Mouse (Mus musculus) liver, embryonic 13.5 days (tissue): ENCODE results near the gene Med15. TPM values are rescaled to one million over a fixed set of nuclear protein-coding genes. Genes with fewer than 3 reads are reported as not detected.
"Not testable (repeated sequence)": the region's sequence is repeated elsewhere in the genome, so short reads cannot be mapped to it uniquely, and the experiment has no call there.

Experiments used
- ATAC-seq: fragments of 200-750 bp; cut with Nextera tagmentation; 2 replicates; pipeline ENCODE4 v1.8.0; 2017; ENCODE audit warnings: low read depth, mild to moderate bottlenecking, moderate number of reproducible peaks, moderate library complexity
- DNase-seq: peaks from one replicate; pipeline ENCODE4 v3.0.0; 2022
- H3K27ac ChIP-seq: fragments of 300-500 bp; sonication (generic); 2 replicates; pipeline ENCODE4 v1.5.1; 2015; ENCODE audit warnings: moderate library complexity, mild to moderate bottlenecking, inconsistent platforms
- H3K27me3 ChIP-seq: fragments of 300-500 bp; sonication (generic); 2 replicates; pipeline ENCODE4 v1.6.1; 2015; ENCODE audit warnings: mild to moderate bottlenecking, inconsistent platforms
- H3K36me3 ChIP-seq: fragments of 300-500 bp; sonication (generic); 2 replicates; pipeline ENCODE4 v1.6.1; 2015; ENCODE audit warnings: mild to moderate bottlenecking, inconsistent platforms
- H3K4me1 ChIP-seq: fragments of 300-500 bp; sonication (generic); replicated peaks from 2 replicates; pipeline ENCODE4 v1.6.1; 2015; ENCODE audit warnings: inconsistent platforms
- H3K4me2 ChIP-seq: fragments of 300-500 bp; sonication (generic); 2 replicates; pipeline ENCODE4 v1.6.1; 2015; ENCODE audit warnings: inconsistent platforms, mild to moderate bottlenecking, moderate library complexity
- H3K4me3 ChIP-seq: fragments of 300-500 bp; sonication (generic); replicated peaks from 2 replicates; pipeline ENCODE4 v1.5.1; 2015; ENCODE audit warnings: mild to moderate bottlenecking, inconsistent platforms
- H3K9ac ChIP-seq: fragments of 300-500 bp; sonication (generic); 2 replicates; pipeline ENCODE4 v1.6.1; 2015; ENCODE audit warnings: mild to moderate bottlenecking, inconsistent platforms
- H3K9me3 ChIP-seq: fragments of 300-500 bp; sonication (generic); replicated peaks from 2 replicates; pipeline ENCODE4 v1.6.1; 2016; ENCODE audit warnings: inconsistent platforms
- WGBS: fragments of 180-500 bp; shearing (Covaris S2); methylation state at CpG from one replicate; pipeline ENCODE4 v1.1.7; 2015; ENCODE audit not compliant: insufficient replicate concordance; 5-methylcytosine and 5-hydroxymethylcytosine counted together
- polyA plus RNA-seq: library from polyadenylated mRNA; unstranded; fragments of >200 nt; fragmentation: Nextera tagmentation; extraction: Ambion mirVana; gene quantifications from 2 replicates; pipeline ENCODE4 v1.2.1, GENCODE M21; 2015

Med15 gene
- polyA plus RNA-seq, 1 experiment from 2014 or later: 15.8 TPM

GRCm38 (mm10) chr16:17758902-17759301 is 26.2 kb upstream of the Med15 start:
- Histone ChIP-seq H3K9ac (peak overlapping the region; percentile 80), H3K27me3 (0 out of 2 replicates have a peak, but pooled peaks cover 6% of the 10 kb centered on the region), H3K4me2 (peak overlapping the region; percentile 96), H3K4me3 (peak overlapping the region; percentile 64), H3K36me3 (no peaks in the 10 kb centered on the region), H3K9me3 (no peaks in the 10 kb centered on the region), H3K4me1 (peaks cover 50% of the 10 kb centered on the region), H3K27ac (no peak overlapping the region)
- 25% methylated on average over 9 of the region's 9 CpGs for WGBS
- DNase-seq (no peak), ATAC-seq (no peak)

DNA sequence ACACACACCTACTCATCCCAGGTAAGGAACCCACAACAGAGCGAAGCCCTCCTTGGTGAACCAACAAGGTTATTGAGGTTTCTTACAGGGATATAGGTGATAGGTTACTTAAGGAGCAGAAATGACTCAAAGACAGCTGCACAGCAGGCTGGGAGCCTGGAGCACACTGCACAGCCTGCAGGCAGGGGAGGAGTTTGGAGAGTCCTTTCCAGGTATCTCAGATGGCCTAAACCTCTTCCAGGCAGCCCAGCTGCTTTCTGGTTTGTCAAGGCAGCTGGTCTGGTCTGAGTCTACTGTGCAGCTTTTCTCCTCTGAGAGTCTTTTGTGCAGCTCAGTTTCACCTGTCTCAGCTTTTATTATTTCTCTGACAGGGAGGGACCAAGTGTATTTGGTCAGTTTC is 25.1 kb upstream of the Med15 start:
- Histone ChIP-seq H3K27me3 (0 out of 2 replicates have a peak, but pooled peaks cover 6% of the 10 kb centered on the region), H3K36me3 (no peaks in the 10 kb centered on the region), H3K27ac (no peak overlapping the region), H3K9ac (no peak overlapping the region), H3K9me3 (no peaks in the 10 kb centered on the region), H3K4me3 (no peak overlapping the region), H3K4me1 (peaks cover 44% of the 10 kb centered on the region), H3K4me2 (no peak overlapping the region)
- DNase-seq (no peak), ATAC-seq (no peak)
- 88% methylated on average over 1 of the region's 1 CpGs for WGBS

- Histone ChIP-seq H3K4me2 (no peak overlapping the region), H3K36me3 (no peaks in the 10 kb centered on the region), H3K27me3 (no peaks in the 10 kb centered on the region), H3K4me3 (no peak overlapping the region), H3K4me1 (peaks cover 3% of the 10 kb centered on the region), H3K9me3 (no peaks in the 10 kb centered on the region), H3K9ac (no peak overlapping the region), H3K27ac (no peak overlapping the region)
- DNase-seq (no peak), ATAC-seq (no peak)
- WGBS: 28% methylated on average over 1 of the region's 1 CpGs
These were observed 21.0 kb upstream of the Med15 start for GRCm38 (mm10) chr16:17753686-17754085.

DNA sequence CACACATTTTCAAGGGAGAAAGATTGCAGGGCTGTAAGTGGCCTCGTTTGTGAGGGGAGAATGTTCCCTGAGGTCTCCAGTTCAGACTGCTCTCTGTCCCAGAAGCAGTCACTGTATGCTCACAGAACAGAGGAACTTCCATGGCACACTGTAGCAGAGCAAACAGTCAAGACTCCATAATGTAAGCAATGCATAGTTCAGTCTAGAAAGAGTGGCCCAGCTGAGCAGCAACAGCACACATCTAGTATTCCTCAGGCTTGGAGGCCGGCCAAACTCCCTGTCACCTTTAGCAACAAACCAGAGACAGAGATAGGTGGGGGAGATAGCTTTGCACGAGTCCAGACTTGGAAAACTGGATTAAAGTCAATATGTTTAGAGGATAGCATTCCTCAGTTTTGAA is 20.3 kb upstream of the Med15 start:
- H3K9ac ChIP-seq: no peak overlapping the region
- H3K9me3 ChIP-seq: no peaks in the 10 kb centered on the region
- 28% methylated on average over 3 of the region's 3 CpGs for WGBS
- no peak for ATAC-seq
- H3K27ac ChIP-seq: no peak overlapping the region
- H3K4me2 ChIP-seq: no peak overlapping the region
- H3K4me1 ChIP-seq: no peaks in the 10 kb centered on the region; the same call in 1 of the 2 replicates
- no peaks in the 10 kb centered on the region for H3K36me3 ChIP-seq
- DNase-seq: no peak
- peaks cover 3% of the 10 kb centered on the region; the same call in 1 of the 2 replicates for H3K27me3 ChIP-seq
- no peak overlapping the region for H3K4me3 ChIP-seq

- 73% methylated on average over 2 of the region's 2 CpGs for WGBS
- H3K4me1 ChIP-seq: no peaks in the 10 kb centered on the region
- H3K36me3 ChIP-seq: no peaks in the 10 kb centered on the region
- H3K27ac ChIP-seq: no peak overlapping the region
- H3K4me3 ChIP-seq: no peak overlapping the region
- no peaks in the 10 kb centered on the region for H3K9me3 ChIP-seq
- peaks cover 12% of the 10 kb centered on the region for H3K27me3 ChIP-seq
- H3K4me2 ChIP-seq: no peak overlapping the region
- DNase-seq (no peak), ATAC-seq (no peak)
- no peak overlapping the region for H3K9ac ChIP-seq
These were observed 12.4 kb upstream of the Med15 start for GRCm38 (mm10) chr16:17745067-17745466.

DNA sequence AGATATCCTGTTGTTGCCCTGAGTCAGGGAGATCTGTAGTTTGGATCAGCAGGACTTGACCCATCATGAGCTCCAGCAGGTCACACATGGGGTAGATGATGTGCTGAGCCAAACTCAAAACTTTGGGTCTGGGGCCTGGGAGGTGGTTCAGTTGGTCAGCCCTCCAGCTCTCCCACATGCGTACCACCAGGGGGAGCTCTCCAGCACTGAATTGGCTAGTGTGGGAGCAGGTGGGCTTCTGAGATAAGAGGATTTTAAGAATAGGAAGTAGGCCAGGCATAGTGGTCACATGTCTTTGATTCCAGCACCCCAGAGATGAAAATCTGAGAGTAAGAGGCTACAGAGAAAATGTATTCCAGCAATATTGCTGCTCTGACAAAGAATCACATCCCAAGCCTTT is 11.8 kb upstream of the Med15 start:
- WGBS: 3% methylated on average over 1 of the region's 1 CpGs
- no peak for ATAC-seq
- Histone ChIP-seq H3K36me3 (no peaks in the 10 kb centered on the region), H3K9ac (no peak overlapping the region), H3K4me2 (no peak overlapping the region), H3K27me3 (peaks cover 12% of the 10 kb centered on the region), H3K4me3 (no peak overlapping the region), H3K9me3 (no peaks in the 10 kb centered on the region), H3K27ac (no peak overlapping the region), H3K4me1 (no peaks in the 10 kb centered on the region)
- DNase-seq: peak; percentile 40

DNA sequence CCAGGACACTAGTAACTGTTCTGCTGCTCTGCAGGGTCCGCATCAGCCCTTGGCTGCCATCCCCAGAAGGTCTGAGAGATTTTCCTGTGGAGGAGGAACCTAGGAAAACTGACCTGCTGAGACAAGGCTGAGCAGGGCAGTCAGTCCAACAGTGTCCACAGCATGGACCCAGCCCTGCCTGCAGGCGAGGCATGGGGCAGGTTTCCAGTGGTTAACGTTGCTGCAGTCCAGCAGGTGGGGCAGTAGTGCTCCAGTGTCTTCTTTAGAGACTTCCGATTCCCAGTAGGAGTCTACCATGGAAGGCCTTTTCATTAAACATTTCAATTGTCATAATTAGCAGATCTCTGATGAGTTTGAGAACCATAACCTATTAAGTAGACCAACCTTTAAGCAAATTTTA is 10.6 kb upstream of the Med15 start:
- Histone ChIP-seq H3K9ac (no peak overlapping the region), H3K4me1 (no peaks in the 10 kb centered on the region), H3K9me3 (no peaks in the 10 kb centered on the region), H3K4me2 (no peak overlapping the region), H3K4me3 (no peak overlapping the region), H3K27ac (no peak overlapping the region), H3K27me3 (peaks cover 12% of the 10 kb centered on the region), H3K36me3 (no peaks in the 10 kb centered on the region)
- DNase-seq (no peak), ATAC-seq (no peak)
- WGBS: 39% methylated on average over 4 of the region's 4 CpGs

DNA sequence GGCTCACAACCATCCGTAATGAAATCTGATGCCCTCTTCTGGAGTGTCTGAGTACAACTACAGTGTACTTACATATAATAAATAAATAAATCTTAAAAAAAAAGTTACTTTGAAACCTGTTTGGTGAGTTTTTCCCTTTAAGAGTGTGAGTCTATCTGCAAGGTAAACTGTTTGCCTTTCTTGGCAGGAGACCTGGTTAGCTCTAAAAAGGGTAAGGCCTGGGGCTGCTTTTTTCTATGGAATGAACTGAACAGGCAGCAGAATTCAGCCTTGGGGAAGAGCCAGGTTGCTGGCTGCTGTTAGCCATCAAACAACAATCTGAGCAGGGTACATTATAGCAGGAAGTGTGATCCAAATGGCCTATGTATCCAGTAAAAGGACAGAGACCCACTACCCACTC is 10.1 kb upstream of the Med15 start:
- DNase-seq: no peak

GRCm38 (mm10) chr16:17740080-17740479 is 7.4 kb upstream of the Med15 start:
- Histone ChIP-seq H3K27me3 (peaks cover 20% of the 10 kb centered on the region), H3K27ac (no peak overlapping the region), H3K36me3 (no peaks in the 10 kb centered on the region), H3K9me3 (no peaks in the 10 kb centered on the region), H3K4me1 (no peaks in the 10 kb centered on the region), H3K4me2 (no peak overlapping the region), H3K4me3 (no peak overlapping the region), H3K9ac (no peak overlapping the region)
- DNase-seq (no peak), ATAC-seq (no peak)
- WGBS: 53% methylated on average over 4 of the region's 4 CpGs

More for the DNA sequence above, 10.1 kb upstream of the Med15 start:
- Histone ChIP-seq H3K27me3 (peaks cover 10% of the 10 kb centered on the region; the same call in 1 of the 2 replicates), H3K36me3 (no peaks in the 10 kb centered on the region), H3K9ac (no peak overlapping the region), H3K4me2 (no peak overlapping the region), H3K27ac (no peak overlapping the region), H3K4me3 (no peak overlapping the region), H3K4me1 (no peaks in the 10 kb centered on the region), H3K9me3 (no peaks in the 10 kb centered on the region)
- no peak for ATAC-seq
- WGBS: 63% methylated on average over 1 of the region's 1 CpGs

- Histone ChIP-seq H3K36me3 (no peaks in the 10 kb centered on the region), H3K4me2 (no peak overlapping the region), H3K9ac (no peak overlapping the region), H3K4me3 (no peak overlapping the region), H3K27me3 (peaks cover 49% of the 10 kb centered on the region), H3K27ac (no peak overlapping the region), H3K9me3 (no peaks in the 10 kb centered on the region), H3K4me1 (no peaks in the 10 kb centered on the region)
- no peak for ATAC-seq
- DNase-seq: no peak
- 34% methylated on average over 4 of the region's 4 CpGs for WGBS
These were observed 3.5 kb upstream of the Med15 start for GRCm38 (mm10) chr16:17736156-17736555.

GRCm38 (mm10) chr16:17734872-17735271 is 2.2 kb upstream of the Med15 start:
- not testable (repeated sequence) for H3K4me1 ChIP-seq, H3K4me2 ChIP-seq, H3K9me3 ChIP-seq, H3K27ac ChIP-seq, DNase-seq, ATAC-seq, H3K36me3 ChIP-seq, H3K4me3 ChIP-seq, H3K9ac ChIP-seq
- peaks cover 49% of the 10 kb centered on the region for H3K27me3 ChIP-seq
- 59% methylated on average over 6 of the region's 6 CpGs for WGBS

DNA sequence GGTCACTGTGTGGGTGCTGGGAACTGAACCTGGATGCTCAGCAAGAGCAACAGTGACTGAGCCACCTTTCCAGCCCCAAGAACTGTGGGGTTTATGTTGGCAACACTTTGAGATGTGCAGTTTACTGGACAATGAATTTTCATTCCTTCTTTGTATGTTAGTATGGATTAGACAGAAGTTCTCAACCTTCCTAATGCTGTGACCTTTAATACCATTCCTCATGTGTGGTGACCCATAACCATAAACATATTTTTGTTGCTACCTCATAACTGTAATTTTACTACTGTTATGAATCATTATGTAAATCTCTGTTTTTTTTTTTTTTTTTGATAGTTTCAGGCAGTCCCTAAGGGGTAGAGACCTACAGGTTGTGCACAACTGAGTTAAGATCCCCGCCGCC is 955 bp upstream of the Med15 start:
- peaks cover 49% of the 10 kb centered on the region for H3K27me3 ChIP-seq
- no peak overlapping the region for H3K9ac ChIP-seq
- whole genome bisulfite sequencing: 58% methylated on average over 2 of the region's 2 CpGs
- no peak overlapping the region for H3K27ac ChIP-seq
- no peak for DNase-seq
- ATAC-seq: no peak
- H3K4me2 ChIP-seq: 0 out of 2 replicates have a peak overlapping the region, but pooled peaks have one; percentile 8
- no peaks in the 10 kb centered on the region for H3K9me3 ChIP-seq
- H3K36me3 ChIP-seq: no peaks in the 10 kb centered on the region
- H3K4me3 ChIP-seq: no peak overlapping the region
- H3K4me1 ChIP-seq: no peaks in the 10 kb centered on the region
